Mouse (Mus musculus): ENCODE data around the gene Tmem203.
"Not testable (repeated sequence)": the region's sequence is repeated elsewhere in the genome, so short reads cannot be mapped to it uniquely, and the experiment has no call there.

Tmem203 gene

GRCm38 (mm10) chr2:25233421-25233820 lies 21.8 kb upstream of the Tmem203 start:
- in situ Hi-C loops (cut with MboI, MseI) = loop anchor here (10.0 kb wide), 1 partner anchor 1671 kb away; the partner anchor contains the start of gene Surf6

DNA sequence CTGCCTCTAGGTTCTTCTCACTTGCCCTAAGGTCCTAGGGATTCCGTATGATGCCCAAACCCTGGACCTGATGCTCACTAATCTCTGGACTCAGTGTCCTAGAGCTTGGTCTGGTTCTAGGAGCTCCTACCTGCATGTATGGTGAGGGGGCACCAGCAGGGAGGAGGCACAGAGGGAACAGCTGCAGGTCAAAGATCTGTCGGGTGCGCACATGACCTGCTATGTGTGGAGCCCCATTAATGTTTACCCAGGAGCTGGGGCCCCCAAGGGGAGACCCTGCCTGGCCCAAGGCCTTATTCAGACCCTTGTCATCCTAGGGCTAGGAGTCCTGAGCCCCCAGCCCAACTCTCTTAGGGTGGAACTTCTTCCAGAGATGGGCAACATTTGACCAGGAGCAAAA lies 21.2 kb upstream of the Tmem203 start, which contains the start of gene Slc34a3:
Gene Slc34a3, minus strand, starts transcription at position 315 of the 400 bp plus-strand sequence.
- in situ Hi-C loops (cut with MboI, MseI) = loop anchor here (10.0 kb wide), 1 partner anchor 1671 kb away; the partner anchor contains the start of gene Surf6

- in situ Hi-C loops (cut with MboI, MseI) = loop anchor here (10.0 kb wide), 1 partner anchor 1670 kb away; the partner anchor contains the start of gene Surf6
Observed at GRCm38 (mm10) chr2:25234551-25235220, 20.6 kb upstream of the Tmem203 start.

DNA sequence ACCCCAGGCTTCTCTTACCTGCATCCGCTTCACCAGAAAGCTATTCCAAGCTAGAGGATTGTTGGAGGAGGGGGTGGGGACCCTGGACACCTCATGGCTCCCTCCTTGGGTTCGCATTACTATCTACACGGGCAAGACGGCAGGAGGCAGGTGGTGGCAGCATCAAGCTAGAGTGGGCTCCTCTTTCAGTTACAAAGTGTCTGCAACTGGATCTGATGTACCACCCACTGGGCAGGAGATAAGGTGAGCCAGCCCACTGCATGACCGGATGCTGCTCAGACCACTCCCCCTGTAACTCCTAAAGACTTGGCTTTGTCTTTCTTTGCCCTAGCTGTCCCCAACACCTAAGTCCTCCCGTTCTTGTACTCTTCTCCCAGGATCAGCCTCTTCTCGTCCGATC lies 18.6 kb upstream of the Tmem203 start, which contains the start of gene Rnf224:
Gene Rnf224, minus strand, starts transcription at position 174 of the 400 bp plus-strand sequence.
- in situ Hi-C loops (cut with MboI, MseI) = loop anchor here (10.0 kb wide), 1 partner anchor 1668 kb away; the partner anchor contains the start of gene Surf6

DNA sequence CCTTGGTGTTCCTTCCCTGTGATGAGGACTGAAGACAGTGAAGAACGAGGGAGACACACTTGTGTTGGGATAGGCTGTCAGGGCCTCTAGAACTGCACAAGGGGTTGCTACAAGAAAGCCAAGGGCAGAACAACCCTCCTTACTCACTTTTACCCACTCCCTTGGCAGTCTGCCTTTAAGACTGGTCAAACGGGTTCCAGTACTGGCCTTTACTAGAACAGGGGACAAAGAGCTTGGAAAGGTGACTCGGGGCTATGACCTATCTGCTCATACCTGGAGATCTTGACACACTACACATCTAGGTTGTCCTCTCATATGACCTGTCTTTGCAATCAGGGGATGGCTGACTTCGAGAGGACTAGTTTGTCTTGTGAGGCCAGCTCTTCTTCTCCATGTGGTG lies 17.7 kb upstream of the Tmem203 start:
- in situ Hi-C loops (cut with MboI, MseI) = loop anchor here (10.0 kb wide), 1 partner anchor 1667 kb away; the partner anchor contains the start of gene Surf6

GRCm38 (mm10) chr2:25238106-25238505 lies 17.1 kb upstream of the Tmem203 start:
- in situ Hi-C loops (cut with MboI, MseI) = loop anchor here (10.0 kb wide), 1 partner anchor 1667 kb away; the partner anchor contains the start of gene Surf6

- in situ Hi-C loops (cut with MboI, MseI) = loop anchor here (10.0 kb wide), 1 partner anchor 1665 kb away; the partner anchor contains the start of gene Surf6
Observed at GRCm38 (mm10) chr2:25239766-25240165, 15.5 kb upstream of the Tmem203 start.

DNA sequence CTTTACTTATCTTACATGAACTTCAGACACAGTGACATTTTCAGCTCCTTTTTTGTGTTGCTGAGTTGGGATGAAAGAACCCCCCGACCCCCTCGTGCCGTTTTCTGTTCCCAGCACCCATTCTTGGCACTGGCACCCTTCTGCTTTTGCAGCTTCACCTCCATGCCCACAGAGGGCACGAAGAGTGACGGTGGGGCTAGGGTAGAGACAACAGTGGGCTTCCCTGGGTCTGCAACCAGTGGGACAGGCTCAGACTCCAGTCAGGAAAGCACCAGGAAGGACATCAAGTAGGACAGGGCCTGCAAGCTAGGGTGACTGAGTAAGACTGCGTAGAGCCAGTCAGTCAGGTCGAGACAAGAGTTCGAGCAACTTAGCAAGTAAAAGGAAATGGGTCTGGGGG lies 14.9 kb upstream of the Tmem203 start:
- in situ Hi-C loops (cut with MboI, MseI) = no loop called here

DNA sequence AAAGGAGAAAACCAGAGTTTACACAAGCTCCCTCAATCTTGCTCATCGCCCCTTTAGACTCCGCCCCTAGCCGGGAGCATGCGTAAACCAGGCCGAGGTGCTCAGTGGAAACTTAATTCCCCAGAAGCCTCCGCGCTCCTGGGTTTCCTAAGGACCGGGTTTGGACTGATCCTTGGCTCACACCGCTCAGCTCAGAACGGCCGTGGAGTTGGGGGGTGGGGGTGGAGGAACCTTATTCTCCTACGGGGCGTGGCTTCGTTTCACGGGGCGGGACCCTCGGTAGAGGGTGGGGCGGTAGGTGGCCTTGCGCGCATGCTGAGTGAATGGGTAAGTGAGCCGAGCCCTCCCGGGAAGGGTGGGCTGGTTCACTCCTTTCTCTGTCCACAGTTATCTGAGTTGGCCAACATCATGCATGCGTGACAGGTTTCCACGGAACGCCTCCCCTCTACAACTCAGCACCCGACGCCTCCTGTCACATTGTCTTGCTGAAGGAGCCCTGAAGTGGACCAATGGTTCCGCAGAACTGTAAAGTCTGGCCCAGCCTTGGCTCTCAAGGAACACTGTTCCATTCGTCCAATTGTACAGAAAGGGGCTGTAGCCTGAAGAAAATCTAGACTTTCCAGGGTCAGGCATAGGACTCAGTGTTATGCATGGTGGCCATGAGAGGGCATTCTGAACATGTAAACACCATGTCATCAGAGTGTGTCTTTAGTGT lies 14.4 kb upstream of the Tmem203 start:
- in situ Hi-C loops (cut with MboI, MseI) = no loop called here

DNA sequence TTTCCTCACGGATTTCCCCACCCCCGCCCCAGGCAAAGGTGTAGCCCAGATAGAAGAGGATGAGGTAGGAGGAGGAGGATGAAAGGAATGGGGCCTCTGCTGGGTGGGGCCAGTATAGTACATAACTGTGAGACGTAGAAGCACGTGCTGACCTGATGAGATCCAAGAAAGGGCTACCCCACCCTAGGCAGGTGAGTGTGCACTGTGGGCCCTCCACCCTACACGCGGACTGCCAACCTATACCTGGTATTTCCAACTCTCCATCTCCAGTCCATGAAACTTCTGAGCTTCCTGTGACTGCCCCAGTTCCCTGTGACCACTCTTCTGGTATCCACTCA lies 13.8 kb upstream of the Tmem203 start:
- in situ Hi-C loops (cut with MboI, MseI) = no loop called here

GRCm38 (mm10) chr2:25242101-25242506 lies 13.1 kb upstream of the Tmem203 start, which contains the start of the genes Rnf208 and Cysrt1:
Gene Rnf208 (plus strand): TSS chr2:25242255.
Gene Cysrt1 (minus strand): TSS chr2:25242452.
- in situ Hi-C loops (cut with MboI, MseI) = no loop called here

DNA sequence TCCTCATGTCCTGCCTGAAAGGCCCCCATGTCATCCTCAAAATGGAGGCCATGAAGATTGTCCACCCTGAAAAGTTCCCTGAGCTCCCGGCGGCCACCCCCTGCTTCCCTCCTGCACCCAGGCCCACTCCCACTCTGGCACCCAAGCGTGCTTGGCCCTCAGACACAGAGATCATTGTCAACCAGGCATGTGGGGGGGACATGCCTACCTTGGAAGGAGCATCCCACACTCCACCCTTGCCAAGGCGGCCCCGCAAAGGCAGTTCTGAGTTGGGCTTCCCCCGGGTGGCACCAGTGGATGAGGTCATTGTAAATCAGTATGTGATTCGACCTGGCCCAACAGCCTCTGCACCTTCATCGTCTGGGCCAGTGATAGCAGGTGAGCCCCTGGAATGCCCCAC lies 11.9 kb upstream of the Tmem203 start:
- in situ Hi-C loops (cut with MboI, MseI) = no loop called here

- in situ Hi-C loops (cut with MboI, MseI) = no loop called here
Observed at GRCm38 (mm10) chr2:25244144-25244543, 11.1 kb upstream of the Tmem203 start.

- in situ Hi-C loops (cut with MboI, MseI) = no loop called here
Observed at GRCm38 (mm10) chr2:25246183-25247072, 8.8 kb upstream of the Tmem203 start, which contains the start of gene AL732309.1. Gene AL732309.1 (minus strand): TSS chr2:25246863.

DNA sequence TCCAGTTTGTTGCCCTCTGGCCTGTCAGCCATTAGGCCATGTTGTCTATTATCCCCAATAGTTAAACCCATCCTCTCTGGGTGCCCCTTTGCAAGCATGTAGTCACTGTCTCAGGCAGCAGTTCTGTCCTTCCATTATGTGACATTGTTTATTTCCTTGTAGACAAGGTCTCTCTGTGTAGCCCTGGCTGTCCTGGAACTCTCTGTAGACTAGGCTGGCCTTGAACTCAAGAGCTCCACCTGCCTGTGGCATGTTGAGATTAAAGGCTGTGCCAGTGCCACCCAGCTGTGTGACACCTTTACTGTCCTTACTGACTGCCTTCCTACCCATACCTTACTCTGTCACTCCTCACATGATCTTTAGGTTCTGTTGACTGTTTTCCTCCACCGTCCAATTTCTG lies 2.9 kb upstream of the Tmem203 start:
- in situ Hi-C loops (cut with MboI, MseI) = no loop called here

DNA sequence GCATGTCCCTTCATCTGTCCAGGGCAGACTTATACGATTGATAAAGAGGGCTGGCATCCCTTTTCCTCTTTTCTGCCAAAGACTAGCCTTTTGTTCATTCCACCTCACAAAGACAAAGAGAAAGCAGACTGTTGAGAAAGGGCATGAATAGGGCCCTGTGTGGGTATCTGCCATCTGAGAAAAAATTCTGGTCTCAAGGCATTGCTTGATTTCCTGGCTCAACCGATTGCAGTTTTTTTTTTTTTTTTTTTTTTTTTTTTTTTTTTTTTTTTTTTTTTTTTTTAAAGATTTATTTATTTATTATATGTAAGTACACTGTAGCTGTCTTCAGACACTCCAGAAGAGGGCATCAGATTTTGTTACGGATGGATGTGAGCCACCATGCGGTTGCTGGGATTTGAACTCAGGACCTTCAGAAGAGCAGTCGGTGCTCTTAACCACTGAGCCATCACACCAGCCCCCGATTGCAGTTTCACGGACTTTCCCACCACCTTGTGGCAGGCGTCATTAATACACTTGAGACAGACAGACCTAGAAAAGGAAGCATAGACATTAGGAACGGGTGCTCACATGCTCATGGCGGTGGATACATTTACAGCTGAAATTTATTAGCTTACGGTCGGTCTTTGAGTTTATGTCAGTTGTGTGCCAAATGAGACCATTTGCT lies 1.3 kb downstream of the Tmem203 start:
- in situ Hi-C loops (cut with MboI, MseI) = not testable (repeated sequence)

DNA sequence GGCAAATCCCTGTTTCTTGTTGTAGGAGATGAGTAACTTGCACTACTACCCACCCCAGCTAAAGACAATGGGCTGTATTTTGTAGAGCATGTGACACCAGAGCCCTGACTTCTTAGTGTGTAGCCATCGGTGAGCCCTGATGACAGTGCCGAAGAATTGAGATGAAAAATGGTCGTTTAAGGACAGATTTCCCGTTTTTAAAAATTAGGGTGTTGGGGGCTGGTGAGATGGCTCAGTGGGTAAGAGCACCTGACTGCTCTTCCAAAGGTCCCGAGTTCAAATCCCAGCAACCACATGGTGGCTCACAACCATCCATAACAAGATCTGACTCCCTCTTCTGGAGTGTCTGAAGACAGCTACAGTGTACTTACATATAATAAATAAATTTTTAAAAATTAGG lies 2.0 kb downstream of the Tmem203 start:
- in situ Hi-C loops (cut with MboI, MseI) = not testable (repeated sequence)

DNA sequence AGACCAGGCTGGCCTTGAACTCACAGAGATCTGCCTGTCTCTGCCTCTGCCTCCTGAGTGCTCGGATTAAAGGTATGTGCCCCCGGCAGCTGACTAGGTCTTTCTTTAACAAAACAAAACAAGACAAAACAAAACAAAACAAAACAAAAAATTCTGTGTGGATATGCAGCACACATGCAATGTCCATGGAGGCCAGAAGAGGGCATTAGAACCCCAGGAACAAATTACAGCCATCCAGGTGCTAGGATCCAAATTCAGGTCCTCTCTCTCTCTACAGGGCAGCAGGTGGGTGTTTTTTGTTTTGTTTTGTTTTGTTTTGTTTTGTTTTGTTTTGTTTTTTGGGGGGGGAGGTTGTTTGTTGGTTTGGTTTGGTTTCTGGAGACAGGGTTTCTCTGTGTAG lies 3.6 kb downstream of the Tmem203 start:
- in situ Hi-C loops (cut with MboI, MseI) = no loop called here

DNA sequence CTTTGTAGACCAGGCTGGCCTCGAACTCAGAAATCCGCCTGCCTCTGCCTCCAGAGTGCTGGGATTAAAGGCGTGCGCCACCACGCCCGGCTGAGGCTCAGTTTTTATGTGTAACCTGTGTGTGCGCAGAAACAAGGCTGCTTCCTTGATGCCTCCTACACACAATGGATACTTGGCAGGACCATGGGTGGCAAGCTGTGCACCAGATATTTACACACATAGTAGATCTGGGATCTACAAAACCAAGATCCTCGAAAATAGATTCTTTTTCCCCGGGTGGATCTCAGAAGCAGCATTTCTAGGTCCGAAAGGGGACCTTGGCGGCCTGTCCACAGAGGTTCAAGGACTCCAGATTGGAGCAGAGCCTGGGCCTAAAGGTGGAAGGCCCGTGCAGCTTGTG lies 6.6 kb downstream of the Tmem203 start:
- in situ Hi-C loops (cut with MboI, MseI) = no loop called here

DNA sequence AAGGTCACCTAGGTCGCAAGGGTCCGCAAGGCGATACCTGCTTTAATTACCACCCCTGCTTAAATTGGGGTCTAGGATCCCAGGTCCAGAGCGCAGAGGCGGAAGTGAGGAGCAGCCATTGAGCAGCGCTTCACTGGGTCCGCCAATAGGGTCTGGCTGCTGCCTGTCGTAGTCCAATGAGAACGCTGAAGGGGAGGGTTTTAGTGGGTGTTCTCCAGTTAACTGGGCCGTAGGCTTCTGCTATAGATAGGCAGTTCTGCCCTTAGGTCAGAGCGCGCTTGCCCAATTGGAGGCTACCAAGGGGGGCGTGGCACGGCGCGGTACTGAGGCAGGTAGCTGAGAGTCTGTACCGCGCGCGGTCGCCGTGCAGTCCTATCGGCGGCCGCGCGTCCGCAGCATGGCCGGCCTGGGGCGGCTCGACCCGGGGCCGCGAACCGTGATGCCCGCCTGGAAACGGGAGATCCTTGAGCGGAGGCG lies 7.1 kb downstream of the Tmem203 start, which contains the start of gene Tprn:
Gene Tprn, plus strand, starts transcription at position 328 of the 477 bp plus-strand sequence.
- in situ Hi-C loops (cut with MboI, MseI) = no loop called here
